Mouse (Mus musculus) adrenal gland (tissue): ENCODE measurements around the gene Speer4f1.
"Not testable (repeated sequence)": the region's sequence is repeated elsewhere in the genome, so short reads cannot be mapped to it uniquely, and the experiment has no call there.

Experiments
- intact Hi-C: fragments of 180-260 bp; cut with DNase I; formaldehyde crosslinking; loops from one replicate; pipeline ENCODE4 v1.15.1; 2025
- long read RNA-seq, 2 experiments: library from polyadenylated mRNA; unstranded; transcript quantifications; one replicate each; pipeline ENCODE4 v2.0.0; 2020; ENCODE audit warnings: borderline replicate concordance in 1 of 2; ENCODE audit not compliant: insufficient replicate concordance in 1 of 2

The Speer4f1 gene
- long read RNA-seq, experiment 1 = 0 reads
- long read RNA-seq, experiment 2 = 0 reads

GRCm38 (mm10) chr5:17475798-17476197 is at the start of gene Speer4f1:
Speer4f1 (plus strand) TSS chr5:17476098.
- intact Hi-C loops = not testable (repeated sequence)

- intact Hi-C loops = no loop called here
Measured at GRCm38 (mm10) chr5:17426930-17427329, 49.0 kb upstream of the Speer4f1 start.

- intact Hi-C loops = no loop called here
Measured at GRCm38 (mm10) chr5:17434721-17435120, 41.2 kb upstream of the Speer4f1 start.

GRCm38 (mm10) chr5:17436209-17436608 is 39.7 kb upstream of the Speer4f1 start:
- intact Hi-C loops = no loop called here

- intact Hi-C loops = no loop called here
Measured at GRCm38 (mm10) chr5:17439487-17440102, 36.3 kb upstream of the Speer4f1 start.

GRCm38 (mm10) chr5:17454059-17454458 is 21.8 kb upstream of the Speer4f1 start:
- intact Hi-C loops = no loop called here

- intact Hi-C loops = no loop called here
Measured at GRCm38 (mm10) chr5:17454952-17455586, 20.8 kb upstream of the Speer4f1 start.

GRCm38 (mm10) chr5:17456671-17457070 is 19.2 kb upstream of the Speer4f1 start:
- intact Hi-C loops = no loop called here

- intact Hi-C loops = not testable (repeated sequence)
Measured at GRCm38 (mm10) chr5:17468120-17468519, 7.8 kb upstream of the Speer4f1 start.

- intact Hi-C loops = no loop called here
Measured at GRCm38 (mm10) chr5:17476476-17476875, 578 bp downstream of the Speer4f1 start.

- intact Hi-C loops = no loop called here
Measured at GRCm38 (mm10) chr5:17489894-17490293, 14.0 kb downstream of the Speer4f1 start.

GRCm38 (mm10) chr5:17495616-17496015 is 19.7 kb downstream of the Speer4f1 start:
- intact Hi-C loops = no loop called here

GRCm38 (mm10) chr5:17496650-17497049 is 20.8 kb downstream of the Speer4f1 start:
- intact Hi-C loops = no loop called here

GRCm38 (mm10) chr5:17499873-17500329 is 24.0 kb downstream of the Speer4f1 start:
- intact Hi-C loops = no loop called here

GRCm38 (mm10) chr5:17500866-17501265 is 25.0 kb downstream of the Speer4f1 start:
- intact Hi-C loops = no loop called here

- intact Hi-C loops = no loop called here
Measured at GRCm38 (mm10) chr5:17505540-17505939, 29.6 kb downstream of the Speer4f1 start.

- intact Hi-C loops = no loop called here
Measured at GRCm38 (mm10) chr5:17508038-17508437, 32.1 kb downstream of the Speer4f1 start.
